Mouse (Mus musculus): ENCODE measurements at regions not wholly inside any gene's neighbourhood (a gene's known extent, or its start where the extent isn't known, plus 50 kb on each side); places are given as distances from the start of the nearest gene placed in this dataset.
"Not testable (repeated sequence)": the region's sequence is repeated elsewhere in the genome, so short reads cannot be mapped to it uniquely, and the experiment has no call there.

DNA sequence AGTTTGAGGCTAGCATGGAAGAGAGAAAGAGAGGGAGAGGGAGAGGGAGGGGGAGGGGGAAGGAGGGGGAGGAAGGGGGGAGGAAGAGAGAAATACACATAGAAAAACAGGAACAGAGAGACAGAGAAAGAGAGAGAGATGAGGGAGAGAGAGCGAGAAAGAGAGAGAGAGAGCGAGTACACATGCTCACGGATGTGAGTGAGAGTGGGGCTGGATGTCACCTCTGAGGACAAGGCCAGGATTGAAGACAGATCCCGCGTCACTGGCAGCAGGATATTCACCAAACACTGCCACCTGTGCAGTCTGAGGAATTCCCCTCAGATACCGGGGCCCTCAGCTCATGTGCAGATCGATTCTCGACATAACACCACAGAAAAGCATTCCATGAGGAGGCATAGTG is 87.3 kb upstream of the Cpsf6 start:
- Histone ChIP-seq H3K36me3 (ENCODE audit: control insufficient read depth, insufficient read depth, low read length) (no peaks in the 10 kb centered on the region), H3K4me1 (ENCODE audit: control insufficient read depth, insufficient read depth, low read length) (no peaks in the 10 kb centered on the region; the same call in 1 of the 2 replicates), H3K4me3 (ENCODE audit: insufficient read depth, low read depth, low read length) (no peak overlapping the region), H3K27me3 (replicated peaks; ENCODE audit: control insufficient read depth, insufficient read depth, low read length) (no peaks in the 10 kb centered on the region), H3K27ac (ENCODE audit: insufficient read depth, low read depth, low read length) (no peak overlapping the region)
- no peak for DNase-seq
- WGBS: 87% methylated on average over 8 of the region's 8 CpGs
- TF ChIP-seq POLR2A (IDR thresholded peaks at IDR 0.05; ENCODE audit: low read depth, low read length) (no peak), CTCF (conservative IDR thresholded peaks at IDR 0.05; ENCODE audit: insufficient read depth, insufficient read length, low read depth, low read length) (no peak)

- H3K27ac ChIP-seq (ENCODE audit: insufficient read depth, low read depth, low read length): no peak overlapping the region
- no peaks in the 10 kb centered on the region for H3K36me3 ChIP-seq (ENCODE audit: control insufficient read depth, insufficient read depth, low read length)
- H3K4me1 ChIP-seq (ENCODE audit: control insufficient read depth, insufficient read depth, low read length): no peaks in the 10 kb centered on the region; the same call in 1 of the 2 replicates
- H3K27me3 ChIP-seq (replicated peaks; ENCODE audit: control insufficient read depth, insufficient read depth, low read length): no peaks in the 10 kb centered on the region
- no peak for DNase-seq
- H3K4me3 ChIP-seq (ENCODE audit: insufficient read depth, low read depth, low read length): no peak overlapping the region
- TF ChIP-seq CTCF (conservative IDR thresholded peaks at IDR 0.05; ENCODE audit: insufficient read depth, insufficient read length, low read depth, low read length) (no peak), POLR2A (IDR thresholded peaks at IDR 0.05; ENCODE audit: low read depth, low read length) (no peak)
- 88% methylated on average over 3 of the region's 3 CpGs for WGBS
Observed at GRCm38 (mm10) chr10:117466391-117466790, 86.6 kb upstream of the Cpsf6 start.

- DNase-seq: no peak
- peak overlapping the region; percentile 67; the same call in 1 of the 2 replicates for H3K27ac ChIP-seq (ENCODE audit: insufficient read depth, low read depth, low read length)
- no peaks in the 10 kb centered on the region for H3K27me3 ChIP-seq (replicated peaks; ENCODE audit: control insufficient read depth, insufficient read depth, low read length)
- 83% methylated on average over 3 of the region's 3 CpGs for WGBS
- TF ChIP-seq POLR2A (IDR thresholded peaks at IDR 0.05; ENCODE audit: low read depth, low read length) (no peak), CTCF (conservative IDR thresholded peaks at IDR 0.05; ENCODE audit: insufficient read depth, insufficient read length, low read depth, low read length) (no peak)
- no peak overlapping the region for H3K4me3 ChIP-seq (ENCODE audit: insufficient read depth, low read depth, low read length)
- no peaks in the 10 kb centered on the region for H3K4me1 ChIP-seq (ENCODE audit: control insufficient read depth, insufficient read depth, low read length)
- H3K36me3 ChIP-seq (ENCODE audit: control insufficient read depth, insufficient read depth, low read length): no peaks in the 10 kb centered on the region
Observed at GRCm38 (mm10) chr10:117465671-117466250, 85.9 kb upstream of the Cpsf6 start.

GRCm38 (mm10) chr10:117465058-117465660 is 85.3 kb upstream of the Cpsf6 start:
- no peaks in the 10 kb centered on the region for H3K27me3 ChIP-seq (replicated peaks; ENCODE audit: control insufficient read depth, insufficient read depth, low read length)
- peak overlapping the region; percentile 67 for H3K27ac ChIP-seq (ENCODE audit: insufficient read depth, low read depth, low read length)
- DNase-seq: peak; percentile 57
- H3K4me1 ChIP-seq (ENCODE audit: control insufficient read depth, insufficient read depth, low read length): no peaks in the 10 kb centered on the region
- TF ChIP-seq CTCF (conservative IDR thresholded peaks at IDR 0.05; ENCODE audit: insufficient read depth, insufficient read length, low read depth, low read length) (no peak), POLR2A (IDR thresholded peaks at IDR 0.05; ENCODE audit: low read depth, low read length) (no peak)
- WGBS: 77% methylated on average over 12 of the region's 12 CpGs
- no peak overlapping the region for H3K4me3 ChIP-seq (ENCODE audit: insufficient read depth, low read depth, low read length)
- no peaks in the 10 kb centered on the region for H3K36me3 ChIP-seq (ENCODE audit: control insufficient read depth, insufficient read depth, low read length)

DNA sequence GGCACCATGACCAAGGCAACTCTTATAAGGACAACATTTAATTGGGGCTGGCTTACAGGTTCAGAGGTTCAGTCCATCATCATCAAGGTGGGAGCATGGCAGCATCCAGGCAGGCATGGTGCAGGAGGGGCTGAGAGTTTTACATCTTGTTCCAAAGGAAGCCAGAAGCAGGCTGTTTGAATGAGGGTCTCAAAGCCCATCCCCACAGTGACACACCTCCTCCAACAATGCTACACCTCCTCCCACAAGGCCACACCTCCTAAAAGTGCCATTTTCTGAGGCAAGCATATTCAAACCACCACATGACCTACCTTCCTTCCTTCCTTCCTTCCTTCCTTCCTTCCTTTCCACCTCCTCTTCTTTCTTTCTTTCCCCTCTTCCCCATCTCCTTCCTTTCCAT is 84.5 kb upstream of the Cpsf6 start:
- peak overlapping the region; percentile 62; the same call in 1 of the 2 replicates for H3K27ac ChIP-seq (ENCODE audit: insufficient read depth, low read depth, low read length)

GRCm38 (mm10) chr10:117463636-117464035 is 83.8 kb upstream of the Cpsf6 start:
- Histone ChIP-seq H3K4me1 (ENCODE audit: control insufficient read depth, insufficient read depth, low read length) (no peaks in the 10 kb centered on the region), H3K27ac (ENCODE audit: insufficient read depth, low read depth, low read length) (no peak overlapping the region), H3K4me3 (ENCODE audit: insufficient read depth, low read depth, low read length) (no peak overlapping the region), H3K36me3 (ENCODE audit: control insufficient read depth, insufficient read depth, low read length) (no peaks in the 10 kb centered on the region), H3K27me3 (replicated peaks; ENCODE audit: control insufficient read depth, insufficient read depth, low read length) (no peaks in the 10 kb centered on the region)
- DNase-seq: no peak
- TF ChIP-seq CTCF (conservative IDR thresholded peaks at IDR 0.05; ENCODE audit: insufficient read depth, insufficient read length, low read depth, low read length) (no peak), POLR2A (IDR thresholded peaks at IDR 0.05; ENCODE audit: low read depth, low read length) (no peak)
- WGBS: 95% methylated on average over 8 of the region's 8 CpGs

More for the DNA sequence above, 84.5 kb upstream of the Cpsf6 start:
- H3K27me3 ChIP-seq (replicated peaks; ENCODE audit: control insufficient read depth, insufficient read depth, low read length); H3K4me1 ChIP-seq (ENCODE audit: control insufficient read depth, insufficient read depth, low read length); DNase-seq; H3K36me3 ChIP-seq (ENCODE audit: control insufficient read depth, insufficient read depth, low read length); H3K4me3 ChIP-seq (ENCODE audit: insufficient read depth, low read depth, low read length): not testable (repeated sequence)

GRCm38 (mm10) chr10:117462921-117463320 is 83.1 kb upstream of the Cpsf6 start:
- Histone ChIP-seq H3K36me3 (ENCODE audit: control insufficient read depth, insufficient read depth, low read length) (no peaks in the 10 kb centered on the region), H3K4me3 (ENCODE audit: insufficient read depth, low read depth, low read length) (no peak overlapping the region), H3K27ac (ENCODE audit: insufficient read depth, low read depth, low read length) (no peak overlapping the region), H3K27me3 (replicated peaks; ENCODE audit: control insufficient read depth, insufficient read depth, low read length) (no peaks in the 10 kb centered on the region), H3K4me1 (ENCODE audit: control insufficient read depth, insufficient read depth, low read length) (no peaks in the 10 kb centered on the region)
- TF ChIP-seq POLR2A (IDR thresholded peaks at IDR 0.05; ENCODE audit: low read depth, low read length) (no peak), CTCF (conservative IDR thresholded peaks at IDR 0.05; ENCODE audit: insufficient read depth, insufficient read length, low read depth, low read length) (no peak)
- WGBS: 95% methylated on average over 4 of the region's 4 CpGs
- no peak for DNase-seq

Measured in kidney, adult 2 months (tissue).